Mouse (Mus musculus) lung, postnatal 25 days (tissue): Measurements from ENCODE around the gene Arl15.

Experiments used
- DNase-seq: peaks from one replicate; pipeline ENCODE4 v3.0.0; 2022; ENCODE audit warnings: low spot score

The Arl15 gene

DNA sequence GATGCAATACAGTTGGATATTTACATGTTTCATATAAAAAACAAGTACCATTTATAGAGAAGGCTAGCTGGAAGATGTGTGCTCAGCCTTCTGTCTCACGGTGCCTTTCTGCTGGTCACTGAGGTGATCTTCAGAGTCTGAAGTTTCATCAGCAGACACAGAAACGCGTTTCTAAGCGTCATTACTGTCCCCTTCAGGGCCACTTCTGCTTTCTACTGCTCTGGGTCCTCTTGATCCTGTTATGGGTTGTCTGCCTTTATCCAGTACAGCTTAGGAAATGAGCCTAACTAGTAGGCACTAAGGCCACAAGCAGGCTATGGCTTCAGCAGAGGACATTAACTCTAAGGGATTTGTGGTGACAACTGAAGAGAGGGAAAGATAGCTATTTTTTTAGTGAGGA is 5.9 kb downstream of the Arl15 start:
- DNase-seq = no peak

DNA sequence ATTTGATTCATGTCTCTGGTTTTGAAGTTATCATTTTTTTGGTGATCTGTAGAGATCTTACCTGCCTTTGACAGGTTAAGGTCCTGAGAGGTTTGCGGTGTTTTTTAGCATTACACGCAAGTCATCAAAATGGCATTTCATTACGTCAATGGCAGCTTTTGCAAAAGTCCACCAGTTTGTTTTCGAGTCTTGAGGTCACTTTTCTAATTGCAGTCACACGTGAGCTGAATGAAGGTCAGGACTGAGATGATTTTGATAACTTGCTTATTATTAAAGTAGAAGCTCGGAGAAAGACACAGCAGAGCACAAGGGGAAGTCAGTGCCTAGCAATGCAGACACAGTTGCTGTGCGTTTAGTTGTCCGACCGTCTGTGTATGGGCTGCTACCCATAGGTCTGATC is 8.3 kb downstream of the Arl15 start:
- DNase-seq = no peak

DNA sequence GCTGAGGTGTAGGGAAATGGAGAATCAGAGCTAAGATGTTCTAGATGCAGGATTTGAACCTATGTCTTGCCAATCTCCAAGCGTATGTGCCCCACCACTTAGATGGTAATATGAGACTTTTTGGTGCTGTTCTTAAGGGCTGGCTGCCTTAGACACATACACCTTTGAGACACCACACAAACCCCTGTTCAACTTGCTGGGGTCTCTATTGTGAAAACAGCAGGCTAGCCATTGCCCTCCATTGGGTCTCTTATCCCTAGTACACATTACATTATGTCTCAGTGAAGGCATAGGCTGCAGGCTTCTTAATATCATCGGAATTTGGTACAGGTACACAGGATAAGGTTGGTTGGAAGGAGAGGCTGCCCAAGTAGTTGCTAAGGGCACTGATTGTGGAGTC is 16.8 kb downstream of the Arl15 start:
- no peak for DNase-seq

DNA sequence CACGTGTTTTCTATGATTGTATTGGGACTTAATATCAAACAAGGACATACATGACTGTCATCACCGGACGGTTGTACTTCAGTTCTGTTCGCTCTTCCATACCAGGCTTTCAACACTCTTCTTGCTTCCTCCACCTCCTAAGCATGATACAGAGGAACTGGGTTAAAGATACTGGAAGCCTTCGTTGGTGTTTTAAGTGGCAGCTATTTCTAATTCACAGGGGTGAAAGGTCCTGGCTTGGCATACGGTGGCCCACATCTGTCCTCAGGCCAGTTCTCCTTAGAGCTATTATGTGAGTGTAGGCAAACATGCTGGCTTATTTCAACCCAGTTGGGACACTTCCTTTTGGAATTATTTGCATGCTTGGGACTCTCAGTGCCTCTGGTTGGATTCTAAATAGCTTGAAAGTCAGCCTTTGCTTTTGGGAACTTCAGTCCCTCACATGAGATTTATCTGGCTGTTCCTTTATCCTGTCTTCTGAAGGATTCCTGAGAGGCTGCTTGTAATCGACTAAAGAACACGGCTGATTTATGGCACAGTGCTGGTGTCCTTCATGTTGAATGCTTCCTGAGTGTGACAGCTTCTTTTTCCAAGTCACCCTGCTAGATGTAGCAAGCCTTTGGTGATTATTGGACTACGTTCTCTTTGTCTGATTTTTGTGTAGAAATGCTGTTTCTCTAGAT is 17.7 kb downstream of the Arl15 start:
- no peak for DNase-seq

DNA sequence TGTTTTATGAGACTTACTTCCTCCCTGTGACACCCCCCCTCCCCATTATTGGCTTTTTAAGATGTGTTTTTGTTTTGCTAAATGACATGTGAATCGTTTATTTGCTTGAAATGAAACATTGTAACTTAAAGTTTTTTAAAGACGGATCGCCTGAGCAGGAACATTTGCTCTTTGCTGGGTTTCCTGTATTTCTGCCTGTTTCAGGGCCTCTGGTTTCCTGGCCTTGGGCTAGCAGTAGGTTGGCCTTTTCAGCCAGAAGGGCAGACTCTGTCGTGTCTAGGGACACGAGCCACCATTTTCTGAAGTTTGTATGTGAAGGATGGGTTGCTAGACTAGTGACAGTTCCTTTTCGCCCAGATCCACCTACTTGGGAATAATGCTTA is 18.3 kb downstream of the Arl15 start:
- no peak for DNase-seq

DNA sequence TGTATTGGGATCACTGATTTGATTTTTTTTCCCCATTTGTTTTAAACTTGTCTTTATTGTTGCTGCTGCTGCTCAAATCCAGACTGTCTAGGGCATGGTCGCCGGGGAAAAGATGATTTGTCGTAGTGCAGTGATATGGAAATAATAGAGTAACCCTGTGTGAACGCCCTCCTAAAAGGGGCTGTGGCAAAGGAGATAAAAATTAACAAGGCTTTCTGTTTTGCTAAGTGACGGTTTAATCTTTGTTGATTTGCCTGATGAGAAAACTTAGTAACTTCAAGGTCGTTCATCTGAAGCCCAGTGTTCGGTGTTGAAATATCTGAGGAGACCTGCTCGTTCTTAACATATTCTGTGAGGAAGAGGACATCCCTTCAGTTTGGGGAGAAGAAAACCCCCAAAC is 19.8 kb downstream of the Arl15 start:
- no peak for DNase-seq

DNA sequence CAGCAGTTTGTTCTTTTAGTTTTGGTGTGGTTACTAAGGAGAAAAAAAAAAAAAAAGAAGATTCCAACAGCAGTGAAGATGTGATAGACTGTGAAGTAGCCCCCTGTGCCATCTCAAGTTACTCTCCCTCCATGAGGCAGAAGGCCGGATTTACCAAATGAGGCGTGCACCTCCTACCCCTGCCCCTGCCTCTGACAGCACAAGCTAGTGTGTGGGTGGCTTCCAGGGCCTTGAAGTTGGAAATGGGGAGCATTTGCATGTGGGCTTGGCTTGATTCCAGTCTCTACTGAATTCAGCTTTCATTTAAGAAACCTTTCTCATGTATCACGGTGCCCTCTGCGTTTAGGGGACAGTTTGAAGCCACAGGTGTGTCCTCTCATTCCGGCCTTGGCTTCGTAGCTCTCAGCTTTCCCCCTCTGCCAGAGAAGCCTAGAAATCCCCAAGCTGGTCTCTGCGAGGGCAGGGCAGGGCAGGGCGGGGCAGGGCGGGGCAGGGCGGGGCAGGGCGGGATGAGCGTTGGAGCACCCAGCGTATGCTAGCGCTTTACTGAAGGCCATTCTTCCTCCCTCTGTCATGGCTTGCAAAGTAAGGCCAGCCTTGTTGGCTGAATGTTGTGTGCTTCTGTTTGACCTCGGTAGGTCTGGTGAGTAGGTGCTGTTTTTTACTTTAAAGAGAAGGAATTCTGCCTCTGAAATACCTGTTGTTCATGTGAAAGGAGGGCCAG is 21.6 kb downstream of the Arl15 start:
- DNase-seq = no peak

DNA sequence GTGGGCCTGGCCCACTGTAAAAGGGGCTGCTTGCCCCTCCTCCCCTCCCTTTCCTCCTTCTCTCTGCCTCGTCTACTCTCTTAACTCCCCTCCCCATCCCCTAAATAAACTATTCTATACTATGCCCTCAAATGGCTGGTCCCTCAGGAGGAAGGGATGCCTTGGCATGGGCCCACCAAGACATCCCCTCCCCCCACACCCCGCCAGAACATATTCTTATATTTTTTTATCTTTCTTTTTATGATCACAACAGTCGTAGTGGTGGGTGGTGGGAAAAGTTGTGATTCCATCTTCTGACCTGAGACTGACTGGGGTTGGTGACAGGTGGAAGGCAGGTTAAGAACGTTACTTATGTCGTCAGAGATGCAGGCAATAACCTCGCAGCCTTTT is 22.1 kb downstream of the Arl15 start:
- DNase-seq = no peak

DNA sequence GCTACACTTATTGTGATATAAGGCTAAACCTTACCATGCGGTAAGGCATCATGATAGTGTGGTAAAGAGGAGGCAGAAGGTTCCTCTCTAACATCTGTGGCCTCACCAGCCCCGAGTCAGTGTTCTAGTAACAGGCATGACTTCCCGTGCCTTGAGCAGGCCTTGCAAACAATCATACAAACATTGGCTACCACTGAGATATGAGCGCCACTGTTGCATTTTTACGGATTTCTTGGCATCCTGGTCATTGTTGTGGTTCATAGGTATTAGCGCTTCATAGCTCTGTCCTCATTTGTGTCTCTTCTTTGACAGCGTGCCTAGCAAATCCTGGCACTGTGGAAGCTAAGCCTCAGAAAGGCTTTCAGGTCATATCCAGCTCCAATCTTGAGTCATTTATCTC is 24.7 kb downstream of the Arl15 start:
- no peak for DNase-seq

DNA sequence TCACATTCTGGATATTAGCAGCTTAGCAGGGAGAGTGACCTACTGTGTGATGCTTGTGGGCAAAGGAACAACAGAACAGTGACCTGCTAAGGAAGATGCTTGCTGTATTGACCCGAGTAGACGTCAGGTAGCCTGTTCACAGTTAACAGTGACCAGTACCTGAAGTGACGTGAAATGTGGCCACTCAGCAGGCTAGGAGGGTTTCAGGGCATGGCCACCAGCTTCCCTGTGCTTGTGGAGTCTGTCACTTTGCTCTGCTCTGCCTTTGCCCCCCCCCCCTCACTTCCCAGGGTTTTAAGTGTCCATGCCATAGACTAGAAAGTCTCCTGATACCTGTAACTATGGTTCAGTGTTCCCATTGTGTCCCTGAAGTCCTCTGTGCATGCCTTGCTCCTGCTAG is 25.9 kb downstream of the Arl15 start:
- no peak for DNase-seq

DNA sequence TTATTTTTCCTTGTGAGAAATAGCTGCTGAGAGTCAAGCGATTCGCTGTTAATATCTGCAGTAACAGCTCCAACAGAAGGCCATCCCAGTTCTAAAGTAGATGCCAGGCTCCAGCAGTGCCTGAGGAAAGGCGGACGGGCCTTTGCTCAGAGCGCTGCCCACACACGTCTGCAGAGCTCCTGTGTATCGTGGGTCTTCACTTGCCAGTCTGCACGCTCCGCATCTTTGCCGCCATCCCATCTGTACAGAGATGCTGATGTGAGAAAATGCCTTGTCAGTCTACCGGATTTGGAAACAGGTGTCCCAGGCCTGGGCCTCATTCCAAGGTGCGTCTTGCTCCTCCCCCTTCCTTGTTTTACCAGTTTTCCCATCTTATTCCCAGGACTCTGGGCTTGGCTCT is 27.6 kb downstream of the Arl15 start:
- DNase-seq = no peak

DNA sequence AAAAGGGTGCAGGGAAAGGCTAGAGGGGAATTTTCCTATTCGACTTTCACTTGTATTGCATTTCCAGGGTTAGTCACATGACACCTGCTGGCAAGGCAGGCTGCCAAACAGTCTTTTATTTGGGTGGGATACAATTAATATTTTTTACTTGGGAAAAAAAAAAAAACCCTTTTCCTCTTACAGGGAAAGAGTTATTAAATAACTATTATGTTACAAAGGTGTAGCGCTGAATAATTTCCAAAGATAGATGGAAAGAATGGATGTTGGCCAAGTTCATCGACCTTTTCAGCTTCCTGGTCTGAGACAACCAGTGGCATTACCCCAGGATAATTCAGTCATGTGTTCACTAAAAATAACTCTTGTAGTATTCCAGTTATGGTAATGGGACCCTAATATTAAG is 29.7 kb downstream of the Arl15 start:
- DNase-seq = no peak

DNA sequence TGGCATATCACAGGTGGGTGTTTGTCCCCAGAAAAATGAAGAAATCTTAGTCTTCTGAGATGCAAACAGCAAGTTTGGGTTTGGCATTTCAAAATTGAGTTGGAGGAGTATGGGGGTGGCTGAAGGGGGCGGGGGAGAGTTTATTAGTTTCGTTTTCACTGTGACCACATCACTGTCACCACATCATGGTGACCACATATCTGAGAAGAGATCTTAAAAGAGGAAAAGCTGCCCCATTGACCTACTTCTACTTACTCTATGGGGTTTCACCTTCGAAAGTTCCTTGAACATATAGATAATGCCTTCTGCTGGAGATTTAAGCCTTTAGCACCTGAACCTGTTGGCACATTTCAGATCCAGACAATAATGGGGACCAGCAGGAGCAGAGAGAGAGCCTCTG is 34.3 kb downstream of the Arl15 start:
- no peak for DNase-seq

DNA sequence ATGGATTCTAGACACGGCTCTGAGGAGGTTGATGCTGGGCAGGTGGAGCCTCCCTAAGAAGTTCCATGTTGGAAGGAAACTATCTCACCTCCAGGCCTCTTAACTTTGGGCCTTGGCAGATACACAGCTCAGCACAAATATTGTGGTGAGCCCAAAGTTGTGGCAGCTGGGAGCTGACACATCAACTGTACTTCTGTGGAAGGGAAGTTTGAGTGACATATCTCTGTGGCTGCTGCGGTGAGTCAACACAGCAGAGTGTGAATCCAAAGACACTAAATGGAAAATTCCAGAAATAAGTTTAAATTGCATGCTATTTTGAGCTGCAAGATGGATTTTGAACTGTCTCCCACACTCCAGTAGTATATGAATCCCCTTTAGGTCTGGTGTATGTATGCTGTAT is 34.8 kb downstream of the Arl15 start:
- DNase-seq = no peak

DNA sequence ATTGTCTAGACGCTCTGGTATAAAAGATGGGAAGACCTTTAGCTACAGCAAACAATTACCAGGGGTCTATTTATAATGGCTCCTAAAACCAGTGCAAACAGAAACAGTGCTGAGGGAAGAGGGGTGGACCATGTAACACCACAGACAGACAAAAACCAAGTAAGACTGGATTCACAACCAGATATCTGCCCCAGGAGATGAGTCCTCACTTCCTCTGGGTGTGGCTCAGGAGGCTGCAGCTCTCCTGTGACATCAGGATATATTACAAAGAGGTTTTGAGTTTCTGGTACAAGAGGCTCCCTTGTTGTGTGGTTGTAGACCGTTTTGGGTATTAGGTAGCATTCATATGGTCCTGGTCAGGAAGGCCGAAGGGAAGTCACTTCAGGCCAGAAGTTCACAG is 36.5 kb downstream of the Arl15 start:
- DNase-seq = no peak

DNA sequence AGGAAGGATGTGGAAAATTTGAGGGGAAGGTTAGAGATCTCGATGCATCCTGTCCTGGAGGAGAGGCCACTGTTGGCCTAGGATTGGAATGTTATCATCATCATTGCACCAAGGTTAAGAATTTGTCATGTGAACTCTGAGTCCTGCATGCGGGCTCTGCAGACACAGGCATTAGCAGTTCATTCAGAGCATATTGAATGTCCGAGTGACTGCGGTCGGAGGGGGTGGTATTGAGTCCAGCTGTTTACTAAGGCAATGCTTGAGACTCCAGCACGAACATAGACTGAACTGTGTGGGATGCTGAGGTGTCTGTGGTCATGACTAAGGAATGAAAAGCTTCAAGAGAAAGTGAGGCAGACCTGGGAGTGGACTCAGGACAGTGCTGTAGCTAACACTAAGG is 38.6 kb downstream of the Arl15 start:
- no peak for DNase-seq

DNA sequence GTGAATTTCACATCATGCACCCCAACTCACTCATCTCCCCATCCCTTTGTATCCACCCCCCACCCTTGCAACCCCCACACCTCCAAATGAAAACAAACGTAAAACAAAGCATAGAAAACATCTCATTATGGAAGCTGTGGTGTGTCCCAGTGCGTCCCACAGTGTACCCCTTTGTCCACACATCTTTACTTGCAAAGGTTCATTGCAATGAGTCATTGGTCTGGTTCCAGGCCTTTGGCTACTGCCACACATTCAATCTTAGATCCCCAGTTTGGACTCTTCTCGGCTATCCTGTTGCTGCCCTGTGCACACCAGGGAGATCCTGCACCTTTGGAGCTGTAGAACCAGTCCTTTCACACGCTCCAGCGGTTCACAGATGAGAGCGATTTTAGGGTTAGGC is 41.6 kb downstream of the Arl15 start:
- DNase-seq = no peak

DNA sequence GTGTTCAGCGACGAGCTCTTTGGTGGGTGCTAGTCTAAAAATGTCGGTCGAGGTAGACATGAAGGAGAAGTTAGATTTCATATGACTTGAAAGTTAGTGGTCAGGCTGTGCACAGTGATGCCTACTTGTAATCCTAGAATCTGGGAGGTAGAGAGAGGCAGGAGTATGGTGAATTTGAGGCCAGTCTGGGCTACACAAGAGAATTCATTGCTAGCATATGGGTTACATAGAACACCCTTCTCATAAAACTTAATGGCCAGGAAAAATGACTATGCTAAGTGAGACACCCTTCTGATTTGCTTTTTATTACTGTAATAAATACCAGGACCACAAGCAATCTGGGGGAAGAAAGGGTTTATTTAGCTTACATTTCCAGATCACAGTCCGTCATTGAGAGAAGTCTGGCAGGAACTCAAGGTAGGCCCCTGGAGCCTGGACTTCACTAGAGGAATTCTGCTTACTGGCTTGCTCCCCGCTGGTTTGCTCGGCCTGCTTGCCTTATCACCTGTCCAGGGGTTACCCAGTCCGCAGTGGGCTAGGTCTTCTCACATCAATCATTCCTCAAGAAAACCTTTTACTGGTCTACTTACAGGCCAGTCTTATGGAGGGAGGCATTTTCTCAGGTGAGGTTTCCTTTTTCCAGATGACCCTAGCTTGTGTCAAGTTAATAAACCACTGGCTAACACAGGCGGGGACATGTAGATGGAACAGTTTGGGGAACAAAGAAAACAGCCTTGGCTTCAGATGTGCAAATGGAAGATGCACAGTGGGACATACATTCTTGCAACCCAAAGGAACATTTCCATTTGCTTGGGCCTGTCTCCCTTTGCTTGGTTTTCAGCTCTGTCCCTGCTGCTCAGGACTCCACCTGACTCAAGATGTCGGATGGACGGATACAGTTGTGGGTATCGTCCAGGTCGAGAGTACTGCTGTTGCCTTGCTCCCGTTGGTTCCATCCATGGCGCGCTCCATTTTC is 44.6 kb downstream of the Arl15 start:
- DNase-seq = no peak

DNA sequence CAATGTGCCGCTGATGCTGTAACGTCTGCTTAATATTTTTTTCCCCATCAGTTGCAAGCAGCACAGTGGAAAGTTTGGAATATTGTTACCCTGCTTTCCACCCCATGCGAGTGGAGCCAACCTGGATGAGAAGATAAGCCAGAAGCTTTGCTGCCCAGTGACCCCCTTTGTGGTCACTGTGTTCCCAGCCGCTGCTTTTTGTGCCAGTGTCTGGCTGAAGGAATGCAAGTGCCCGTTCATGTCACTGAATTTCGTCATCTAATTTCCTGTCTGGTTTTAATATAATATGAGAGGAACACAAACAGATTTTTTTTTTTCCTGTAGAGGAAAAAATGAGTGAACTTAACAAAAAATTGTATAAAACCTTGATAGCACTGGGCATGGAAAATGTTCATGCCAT is 46.1 kb downstream of the Arl15 start:
- no peak for DNase-seq

DNA sequence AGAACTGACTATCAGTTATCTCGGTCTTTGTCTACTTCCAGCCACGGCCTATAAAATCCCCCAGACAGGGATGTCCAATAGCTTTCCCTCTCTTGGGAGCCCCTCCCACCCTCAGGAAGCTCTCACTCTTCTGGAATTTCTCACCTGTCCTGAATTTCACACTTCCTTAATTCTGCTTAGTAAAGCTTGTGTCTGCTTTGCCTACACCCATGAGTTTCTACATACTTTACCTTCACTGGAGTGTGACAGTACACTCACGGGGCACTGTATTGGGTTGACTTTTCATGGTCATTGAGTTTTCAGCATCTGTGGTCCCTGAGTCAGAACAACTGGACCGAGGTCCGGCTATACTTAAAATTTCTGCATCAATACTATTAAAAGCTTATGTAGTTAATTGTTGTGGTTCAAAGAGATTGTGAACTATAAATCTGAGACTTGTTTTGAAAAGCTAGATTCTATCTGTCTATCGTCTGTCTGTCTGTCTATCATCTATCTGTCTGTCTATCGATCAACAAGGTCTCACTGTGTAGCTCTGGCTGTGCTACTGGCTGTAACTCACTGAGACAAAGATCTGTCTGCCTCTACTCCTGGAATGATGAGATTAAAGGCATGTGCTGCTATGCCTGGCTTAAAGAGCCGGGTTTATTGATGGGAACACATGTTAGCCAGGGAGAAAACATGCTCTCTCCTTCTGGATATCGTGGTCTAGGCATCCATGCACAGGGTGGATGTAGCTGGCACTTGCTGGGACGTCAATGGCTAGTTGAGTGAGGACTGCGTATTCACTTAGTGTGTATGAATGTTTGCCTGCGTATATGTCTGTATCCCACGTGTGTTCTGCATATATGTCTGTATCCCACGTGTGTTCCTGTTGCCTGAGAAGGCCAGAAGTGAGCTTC is 48.4 kb downstream of the Arl15 start:
- no peak for DNase-seq

DNA sequence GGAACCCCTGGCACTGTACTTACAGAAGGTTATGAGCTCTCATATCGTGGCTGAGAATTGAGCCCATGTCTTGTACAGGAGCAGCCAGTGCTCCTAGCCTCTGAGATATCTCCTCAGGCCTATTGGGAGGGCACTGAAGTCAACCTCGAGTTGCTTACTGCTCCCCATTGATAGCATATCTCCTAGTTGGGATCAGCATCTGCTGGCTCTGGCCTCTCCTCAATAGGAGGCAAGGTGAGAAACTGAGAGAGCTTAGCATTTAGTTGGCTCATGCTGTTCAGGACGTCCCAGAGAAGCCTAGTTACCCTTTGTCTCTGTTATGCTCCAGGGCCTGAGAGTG is 49.0 kb downstream of the Arl15 start:
- no peak for DNase-seq

DNA sequence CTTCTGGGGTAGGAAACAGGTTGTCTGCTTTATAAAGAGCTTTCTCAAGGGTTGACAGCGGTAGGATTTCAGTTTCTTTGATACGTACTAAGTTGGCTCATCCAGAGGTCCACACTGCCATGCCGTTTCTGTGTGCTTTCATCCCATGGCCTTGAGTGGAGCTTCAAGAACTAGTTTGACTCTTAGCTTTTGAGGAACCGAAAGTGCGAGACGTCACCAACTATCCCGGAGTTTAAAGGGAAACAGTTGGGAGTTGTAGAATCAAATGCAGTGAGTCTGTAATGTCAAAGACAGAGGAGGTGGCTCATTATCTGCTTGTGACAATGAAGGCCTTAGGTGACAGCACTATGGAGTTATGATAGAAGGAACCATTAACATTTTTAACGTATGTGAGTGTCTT is 49.6 kb downstream of the Arl15 start:
- DNase-seq = no peak
